Mouse (Mus musculus) MEL (cell line): ENCODE measurements around the gene Mpz. TPM values are rescaled to one million over a fixed set of nuclear protein-coding genes. Genes with fewer than 3 reads are reported as not detected.

Experiments used
- DNase-seq: peaks from one replicate; pipeline ENCODE4 v3.0.0; 2011; ENCODE audit warnings: low read depth, low spot score
- H3K27ac ChIP-seq: 2 replicates; pipeline ENCODE4 v1.5.1; 2012; ENCODE audit warnings: low read depth, mild to moderate bottlenecking, control low read depth, low read length, moderate library complexity; ENCODE audit not compliant: control insufficient read depth
- H3K27me3 ChIP-seq, 2 experiments: fragments of 150-350 bp in 1 of 2; sonication (generic) in 1 of 2; 2 replicates each; pipeline ENCODE4 v1.6.1; 2012; ENCODE audit warnings: low read length in 2 of 2, mild to moderate bottlenecking in 2 of 2, improper control_type of control experiment in 1 of 2, moderate library complexity in 1 of 2; ENCODE audit not compliant: insufficient read depth in 2 of 2, control insufficient read depth in 1 of 2
- H3K36me3 ChIP-seq, 2 experiments: 2 replicates each; pipeline ENCODE4 v1.6.1; 2012 to 2014; ENCODE audit warnings: low read length in 2 of 2, improper control_type of control experiment in 1 of 2, inconsistent platforms in 1 of 2, mild to moderate bottlenecking in 1 of 2; ENCODE audit not compliant: insufficient read depth in 2 of 2, control insufficient read depth in 1 of 2
- H3K4me1 ChIP-seq, 2 experiments: fragments of 150-350 bp in 1 of 2; sonication (generic) in 1 of 2; 2 replicates each; pipeline ENCODE4 v1.6.1; 2012; ENCODE audit warnings: low read length in 2 of 2, improper control_type of control experiment in 1 of 2, mild to moderate bottlenecking in 1 of 2; ENCODE audit not compliant: insufficient read depth in 2 of 2, control insufficient read depth in 1 of 2
- H3K4me3 ChIP-seq, 2 experiments: fragments of 150-350 bp in 1 of 2; sonication (generic) in 1 of 2; 2 replicates each; pipeline ENCODE4 v1.5.1; 2012; ENCODE audit warnings: low read depth in 2 of 2, low read length in 2 of 2, mild to moderate bottlenecking in 2 of 2, moderate library complexity in 2 of 2, control low read depth in 1 of 2, improper control_type of control experiment in 1 of 2; ENCODE audit not compliant: control insufficient read depth in 1 of 2, insufficient read depth in 1 of 2
- H3K79me2 ChIP-seq: 2 replicates; pipeline ENCODE4 v1.6.1; 2012; ENCODE audit warnings: mild to moderate bottlenecking, low read length, moderate library complexity; ENCODE audit not compliant: control insufficient read depth, poor library complexity, insufficient read depth
- H3K9ac ChIP-seq: 2 replicates; pipeline ENCODE4 v1.6.1; 2012; ENCODE audit warnings: low read depth, mild to moderate bottlenecking, control low read depth, low read length, moderate library complexity; ENCODE audit not compliant: control insufficient read depth, poor library complexity, severe bottlenecking
- H3K9me3 ChIP-seq: fragments of 150-350 bp; sonication (generic); replicated peaks from 2 replicates; pipeline ENCODE4 v1.6.1; 2012; ENCODE audit warnings: mild to moderate bottlenecking, low read length, improper control_type of control experiment, moderate library complexity; ENCODE audit not compliant: insufficient read depth
- BHLHE40 ChIP-seq: IDR thresholded peaks from 2 replicates; pipeline ENCODE4 v1.6.1; 2012; ENCODE audit warnings: low read depth, mild to moderate bottlenecking, inconsistent platforms, low read length, improper control_type of control experiment, borderline replicate concordance
- CHD1 ChIP-seq: IDR thresholded peaks from 2 replicates; pipeline ENCODE4 v1.6.1; 2012; ENCODE audit warnings: low read depth, mild to moderate bottlenecking, inconsistent platforms, low read length, improper control_type of control experiment
- CHD2 ChIP-seq: IDR thresholded peaks from 2 replicates; pipeline ENCODE4 v1.6.1; 2011; ENCODE audit warnings: low read length, improper control_type of control experiment
- CTCF ChIP-seq, 3 experiments: IDR thresholded peaks in 2 of 3; conservative IDR thresholded peaks in 1 of 3; 2 replicates each; pipeline ENCODE4 v1.5.1; 2011 to 2012; ENCODE audit warnings: low read length in 3 of 3, low read depth in 2 of 3, mild to moderate bottlenecking in 2 of 3, improper control_type of control experiment in 1 of 3, inconsistent platforms in 1 of 3, mixed read lengths in 1 of 3, moderate library complexity in 1 of 3; ENCODE audit not compliant: control insufficient read depth in 1 of 3, insufficient read depth in 1 of 3, poor library complexity in 1 of 3, severe bottlenecking in 1 of 3
- ELF1 ChIP-seq: IDR thresholded peaks from 2 replicates; pipeline ENCODE4 v1.6.1; 2014; ENCODE audit warnings: low read depth, mild to moderate bottlenecking, inconsistent platforms, low read length, improper control_type of control experiment, moderate library complexity
- ETS1 ChIP-seq: IDR thresholded peaks from 2 replicates; pipeline ENCODE4 v1.6.1; 2012; ENCODE audit warnings: low read depth, mild to moderate bottlenecking, inconsistent platforms, low read length, improper control_type of control experiment, moderate library complexity
- GABPA ChIP-seq: IDR thresholded peaks from 2 replicates; pipeline ENCODE4 v1.6.1; 2012; ENCODE audit warnings: low read depth, mild to moderate bottlenecking, inconsistent platforms, low read length, improper control_type of control experiment, moderate library complexity
- GATA1 ChIP-seq: IDR thresholded peaks from 2 replicates; pipeline ENCODE4 v1.6.1; 2011; ENCODE audit warnings: low read depth, low read length, improper control_type of control experiment
- HCFC1 ChIP-seq: IDR thresholded peaks from 2 replicates; pipeline ENCODE4 v1.6.1; 2012; ENCODE audit warnings: low read depth, mild to moderate bottlenecking, inconsistent platforms, low read length, improper control_type of control experiment, moderate library complexity
- JUND ChIP-seq: IDR thresholded peaks from 2 replicates; pipeline ENCODE4 v1.6.1; 2011; ENCODE audit warnings: low read depth, mild to moderate bottlenecking, improper control_type of control experiment, low read length
- MAX ChIP-seq: IDR thresholded peaks from 2 replicates; pipeline ENCODE4 v1.6.1; 2011; ENCODE audit warnings: low read length, improper control_type of control experiment
- MAZ ChIP-seq: IDR thresholded peaks from 2 replicates; pipeline ENCODE4 v1.6.1; 2012; ENCODE audit warnings: low read depth, mild to moderate bottlenecking, inconsistent platforms, low read length, improper control_type of control experiment
- MEF2A ChIP-seq: IDR thresholded peaks from 2 replicates; pipeline ENCODE4 v1.6.1; 2014; ENCODE audit warnings: low read depth, mild to moderate bottlenecking, inconsistent platforms, low read length, improper control_type of control experiment; ENCODE audit not compliant: poor library complexity, insufficient replicate concordance, severe bottlenecking; ENCODE audit errors: extremely low read depth
- MXI1 ChIP-seq: IDR thresholded peaks from 2 replicates; pipeline ENCODE4 v1.6.1; 2011; ENCODE audit warnings: mild to moderate bottlenecking, low read depth, low read length, improper control_type of control experiment
- MYB ChIP-seq: IDR thresholded peaks from 2 replicates; pipeline ENCODE4 v1.6.1; 2011; ENCODE audit warnings: mild to moderate bottlenecking, low read depth, low read length, improper control_type of control experiment
- MYC ChIP-seq: IDR thresholded peaks from 2 replicates; pipeline ENCODE4 v1.6.1; 2011; ENCODE audit warnings: low read depth, mild to moderate bottlenecking, low read length, improper control_type of control experiment, moderate library complexity
- NRF1 ChIP-seq: IDR thresholded peaks from 2 replicates; pipeline ENCODE4 v1.6.1; 2014; ENCODE audit warnings: low read depth, mild to moderate bottlenecking, inconsistent platforms, low read length, improper control_type of control experiment, moderate library complexity; ENCODE audit not compliant: poor library complexity, insufficient read depth, severe bottlenecking
- POLR2A ChIP-seq, 2 experiments: IDR thresholded peaks; 2 replicates each; pipeline ENCODE4 v1.6.1; 2011 to 2012; ENCODE audit warnings: low read length in 2 of 2, mild to moderate bottlenecking in 2 of 2, control low read depth in 1 of 2, improper control_type of control experiment in 1 of 2, low read depth in 1 of 2, moderate library complexity in 1 of 2; ENCODE audit not compliant: control insufficient read depth in 1 of 2, insufficient read depth in 1 of 2, poor library complexity in 1 of 2
- POLR2AphosphoS5 ChIP-seq: IDR thresholded peaks from 2 replicates; pipeline ENCODE4 v1.6.1; 2012; ENCODE audit warnings: low read depth, borderline replicate concordance, mild to moderate bottlenecking, inconsistent platforms, low read length, moderate library complexity, mixed read lengths
- SIN3A ChIP-seq: IDR thresholded peaks from 2 replicates; pipeline ENCODE4 v1.6.1; 2012; ENCODE audit warnings: low read length, improper control_type of control experiment, inconsistent platforms
- SMC3 ChIP-seq: IDR thresholded peaks from 2 replicates; pipeline ENCODE4 v1.6.1; 2011; ENCODE audit warnings: low read depth, low read length, improper control_type of control experiment
- TBP ChIP-seq: IDR thresholded peaks from 2 replicates; pipeline ENCODE4 v1.8.0; 2011; ENCODE audit warnings: low read depth, low read length, improper control_type of control experiment
- TCF12 ChIP-seq: IDR thresholded peaks from 2 replicates; pipeline ENCODE4 v1.6.1; 2014; ENCODE audit warnings: low read depth, mild to moderate bottlenecking, inconsistent platforms, low read length, improper control_type of control experiment, moderate library complexity
- UBTF ChIP-seq: IDR thresholded peaks from 2 replicates; pipeline ENCODE4 v1.6.1; 2012; ENCODE audit warnings: low read depth, mild to moderate bottlenecking, inconsistent platforms, low read length, improper control_type of control experiment, moderate library complexity, borderline replicate concordance; ENCODE audit not compliant: insufficient read depth
- USF1 ChIP-seq: IDR thresholded peaks from 2 replicates; pipeline ENCODE4 v1.6.1; 2014; ENCODE audit warnings: low read depth, mild to moderate bottlenecking, inconsistent platforms, low read length, improper control_type of control experiment, moderate library complexity
- ZC3H11A ChIP-seq: IDR thresholded peaks from 2 replicates; pipeline ENCODE4 v1.6.1; 2012; ENCODE audit warnings: low read depth, mild to moderate bottlenecking, inconsistent platforms, low read length, improper control_type of control experiment
- polyA plus RNA-seq, 2 experiments: library from polyadenylated mRNA; stranded (reverse) in 1 of 2; unstranded in 1 of 2; fragments of >175 nt in 1 of 2; fragments of >200 nt in 1 of 2; gene quantifications; 2 replicates each; pipeline versions ENCODE4 v1.2.1 to v1.2.4; 2012; ENCODE audit warnings: low replicate concordance in 2 of 2, low read depth in 1 of 2; ENCODE audit not compliant: insufficient read length in 2 of 2, insufficient read depth in 1 of 2, missing spikeins in 1 of 2
- total RNA-seq: library from RNA; depleted of rRNA; stranded (reverse); fragments of 300-350 nt; gene quantifications from 2 replicates; pipeline ENCODE4 v1.2.3, GENCODE M21; 2012

Gene Mpz
- total and polyA plus RNA-seq, 3 experiments, result 0.28 TPM; not detected in 2

DNA sequence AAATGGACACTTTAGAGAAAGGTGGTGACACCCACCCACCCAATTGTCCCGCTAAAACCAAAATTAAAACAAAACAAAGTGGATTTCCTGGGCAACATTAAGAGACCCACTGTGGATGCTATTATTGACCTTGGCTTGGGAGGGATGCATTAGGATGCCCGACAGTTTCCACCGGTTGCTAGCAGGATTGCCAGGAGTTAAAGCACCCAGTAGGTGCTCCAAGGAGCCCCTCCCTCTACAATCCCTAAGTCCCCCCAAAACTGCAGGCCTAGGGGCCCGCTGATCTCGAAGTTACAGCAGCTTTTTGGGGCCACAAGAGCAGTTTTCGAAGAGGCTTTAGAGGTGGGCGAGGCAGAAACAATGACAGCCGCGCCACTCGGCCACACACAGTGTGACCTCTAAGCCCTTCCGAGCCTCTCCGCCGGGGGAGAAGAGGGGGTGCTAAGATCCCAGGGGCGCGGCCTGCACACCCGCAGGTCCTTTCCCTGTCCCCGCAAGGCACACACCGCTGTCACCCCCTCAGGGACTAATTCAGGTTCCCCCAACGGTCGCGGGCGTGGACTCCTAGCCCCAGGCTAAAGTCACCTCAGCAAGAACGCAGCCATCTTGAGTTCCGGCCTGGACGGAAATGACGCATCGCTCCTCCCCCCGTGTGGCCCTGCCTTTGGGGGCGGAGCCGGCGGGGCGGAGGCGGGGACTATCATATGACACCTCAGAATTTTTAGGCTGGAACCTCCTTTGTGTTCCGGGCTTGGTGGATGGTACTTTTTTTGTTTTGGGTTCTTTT lies at the start of gene Mpz, which contains the start of gene Sdhc (continued):
- TF ChIP-seq ELF1 (peak; percentile 52; the same call in 1 of the 2 replicates), CHD2 (no peak), USF1 (peak; percentile 59; the same call in 1 of the 2 replicates), UBTF (no peak)

DNA sequence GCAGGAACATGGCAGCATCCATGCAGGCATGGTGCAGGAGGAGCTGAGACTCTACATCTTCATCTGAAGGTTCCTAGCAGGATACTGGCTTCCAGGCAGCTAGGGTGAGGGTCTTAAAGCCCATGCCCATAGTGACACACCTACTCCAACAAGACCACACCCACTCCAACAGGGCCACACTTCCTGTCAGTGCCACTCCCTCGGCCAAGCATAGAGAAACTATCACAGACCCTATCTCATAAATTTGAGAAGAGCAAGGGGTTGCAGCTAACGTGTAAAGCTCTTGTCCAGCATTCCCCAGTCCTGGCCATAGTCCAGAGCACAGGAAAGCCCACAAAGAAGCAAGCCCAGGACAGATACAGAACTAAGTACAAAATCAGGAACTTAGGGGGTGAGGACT lies 49.5 kb upstream of the Mpz start:
- peaks cover 0 to 18% of the 10 kb centered on the region in 2 experiments; a peak in 3 of 4 replicates for H3K4me1 ChIP-seq
- H3K4me3 ChIP-seq, result peak overlapping the region; percentile 9 to 40; a peak in 3 of 4 replicates
- no peak overlapping the region for H3K9ac ChIP-seq
- no peak overlapping the region for H3K27ac ChIP-seq
- H3K9me3 ChIP-seq, result no peaks in the 10 kb centered on the region
- H3K36me3 ChIP-seq, result peaks cover 0 to 17% of the 10 kb centered on the region in 2 experiments; a peak in 2 of 4 replicates
- no peaks in the 10 kb centered on the region for H3K27me3 ChIP-seq
- peak; percentile 63 for DNase-seq
- no peaks in the 10 kb centered on the region; the same call in 1 of the 2 replicates for H3K79me2 ChIP-seq
- TF ChIP-seq ETS1 (no peak), TBP (no peak), GATA1 (no peak), MAZ (no peak), SIN3A (no peak)

DNA sequence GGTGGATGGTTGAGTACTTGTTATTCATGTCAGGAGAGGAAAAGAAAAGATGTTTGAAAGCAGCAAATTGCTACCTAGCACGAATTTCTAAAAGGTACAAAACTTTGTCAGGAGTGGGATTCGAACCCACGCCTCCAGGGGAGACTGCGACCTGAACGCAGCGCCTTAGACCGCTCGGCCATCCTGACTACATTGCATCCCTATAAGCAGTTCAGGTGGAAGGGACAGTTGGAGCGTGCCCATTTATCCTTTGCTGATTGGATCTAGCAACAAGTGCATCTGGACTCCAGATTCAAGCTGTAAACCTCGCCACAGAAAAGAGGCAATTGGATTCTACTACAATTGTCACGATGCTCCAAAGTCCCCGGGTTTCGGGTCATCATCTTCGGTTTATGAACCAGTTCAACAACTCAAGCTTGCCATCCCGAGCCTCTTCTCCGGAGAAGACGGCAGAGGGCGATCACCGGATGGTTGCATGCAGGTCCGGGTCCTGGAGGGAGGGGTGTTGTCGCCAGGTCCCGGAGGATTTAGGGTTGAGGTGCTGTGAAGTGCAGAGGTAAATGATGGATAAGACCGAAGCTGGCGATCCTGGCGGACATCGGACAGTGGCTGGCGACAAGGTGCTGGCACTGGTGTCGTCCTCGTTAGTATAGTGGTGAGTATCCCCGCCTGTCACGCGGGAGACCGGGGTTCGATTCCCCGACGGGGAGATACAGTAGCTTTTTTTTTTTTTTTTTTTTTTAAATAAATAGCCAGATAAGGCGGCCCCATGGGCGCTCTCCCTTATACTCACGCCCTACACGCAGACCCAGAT lies 48.6 kb upstream of the Mpz start:
- H3K36me3 ChIP-seq, result peaks cover 0 to 15% of the 10 kb centered on the region in 2 experiments; a peak in 2 of 4 replicates
- DNase-seq, result peak; percentile 88
- H3K79me2 ChIP-seq, result no peaks in the 10 kb centered on the region; the same call in 1 of the 2 replicates
- H3K4me3 ChIP-seq, result peak overlapping the region; percentile 53 to 84
- H3K27ac ChIP-seq, result peak overlapping the region; percentile 47
- H3K9me3 ChIP-seq, result no peaks in the 10 kb centered on the region
- H3K9ac ChIP-seq, result peak overlapping the region; percentile 77
- H3K4me1 ChIP-seq, result peaks cover 0 to 9% of the 10 kb centered on the region in 2 experiments; a peak in 3 of 4 replicates
- H3K27me3 ChIP-seq, result no peaks in the 10 kb centered on the region
- TF ChIP-seq MAX (no peak), JUND (no peak), NRF1 (peak; percentile 37; the same call in 1 of the 2 replicates), GABPA (no peak), TCF12 (no peak), SMC3 (no peak), MXI1 (no peak), ELF1 (peak; percentile 68; the same call in 1 of the 2 replicates), GATA1 (peak; percentile 53; the same call in 1 of the 2 replicates), BHLHE40 (no peak), CHD1 (no peak), MYB (no peak), HCFC1 (no peak), SIN3A (no peak), MEF2A (no peak), USF1 (no peak), POLR2AphosphoS5 (no peak), POLR2A (IDR thresholded peaks at IDR 0.05; ENCODE audit: control insufficient read depth in 1 of 2, insufficient read depth in 1 of 2, low read depth in 1 of 2, low read length in 2 of 2, poor library complexity in 1 of 2) (no peak), CTCF (IDR thresholded peaks at IDR 0.05 in 2 of 3, conservative IDR thresholded peaks at IDR 0.05 in 1 of 3; ENCODE audit: control insufficient read depth in 1 of 3, insufficient read depth in 1 of 3, low read depth in 2 of 3, low read length in 3 of 3, poor library complexity in 1 of 3, severe bottlenecking in 1 of 3) (no peak), MYC (no peak), ZC3H11A (no peak)
